Mouse (Mus musculus) neural tube, embryonic 12.5 days (tissue): ENCODE results near the gene Plcb2. TPM values are rescaled to one million over a fixed set of nuclear protein-coding genes. Genes with fewer than 3 reads are reported as not detected.

Source experiments
- ATAC-seq: fragments of 200-750 bp; cut with Nextera tagmentation; 2 replicates; pipeline ENCODE4 v1.8.0; 2017; ENCODE audit warnings: low read depth, mild to moderate bottlenecking, moderate TSS enrichment, moderate library complexity; ENCODE audit not compliant: low FRiP score
- H3K27ac ChIP-seq: fragments of 300-500 bp; sonication (generic); 2 replicates; pipeline ENCODE4 v1.5.1; 2016
- H3K27me3 ChIP-seq: fragments of 300-500 bp; sonication (generic); replicated peaks from 2 replicates; pipeline ENCODE4 v1.6.1; 2016; ENCODE audit warnings: mild to moderate bottlenecking
- H3K36me3 ChIP-seq: fragments of 300-500 bp; sonication (generic); 2 replicates; pipeline ENCODE4 v1.6.1; 2016; ENCODE audit warnings: mild to moderate bottlenecking
- H3K4me1 ChIP-seq: fragments of 300-500 bp; sonication (generic); 2 replicates; pipeline ENCODE4 v1.6.1; 2016
- H3K4me2 ChIP-seq: fragments of 300-500 bp; sonication (generic); replicated peaks from 2 replicates; pipeline ENCODE4 v1.6.1; 2016; ENCODE audit warnings: mild to moderate bottlenecking
- H3K4me3 ChIP-seq: fragments of 300-500 bp; sonication (generic); 2 replicates; pipeline ENCODE4 v1.5.1; 2016
- H3K9ac ChIP-seq: fragments of 300-500 bp; sonication (generic); 2 replicates; pipeline ENCODE4 v1.6.1; 2016; ENCODE audit warnings: mild to moderate bottlenecking
- H3K9me3 ChIP-seq: fragments of 300-500 bp; sonication (generic); 2 replicates; pipeline ENCODE4 v1.6.1; 2016; ENCODE audit warnings: mild to moderate bottlenecking
- WGBS: fragments of 180-500 bp; shearing (Covaris S2); methylation state at CpG from one replicate; pipeline ENCODE4 v1.1.7; 2016; 5-methylcytosine and 5-hydroxymethylcytosine counted together
- polyA plus RNA-seq: library from polyadenylated mRNA; unstranded; fragments of >200 nt; fragmentation: Nextera tagmentation; extraction: Ambion mirVana; gene quantifications from 2 replicates; pipeline ENCODE4 v1.2.1, GENCODE M21; 2016

Plcb2 gene
- polyA plus RNA-seq, 1 experiment from 2014 or later: 1.1 TPM

DNA sequence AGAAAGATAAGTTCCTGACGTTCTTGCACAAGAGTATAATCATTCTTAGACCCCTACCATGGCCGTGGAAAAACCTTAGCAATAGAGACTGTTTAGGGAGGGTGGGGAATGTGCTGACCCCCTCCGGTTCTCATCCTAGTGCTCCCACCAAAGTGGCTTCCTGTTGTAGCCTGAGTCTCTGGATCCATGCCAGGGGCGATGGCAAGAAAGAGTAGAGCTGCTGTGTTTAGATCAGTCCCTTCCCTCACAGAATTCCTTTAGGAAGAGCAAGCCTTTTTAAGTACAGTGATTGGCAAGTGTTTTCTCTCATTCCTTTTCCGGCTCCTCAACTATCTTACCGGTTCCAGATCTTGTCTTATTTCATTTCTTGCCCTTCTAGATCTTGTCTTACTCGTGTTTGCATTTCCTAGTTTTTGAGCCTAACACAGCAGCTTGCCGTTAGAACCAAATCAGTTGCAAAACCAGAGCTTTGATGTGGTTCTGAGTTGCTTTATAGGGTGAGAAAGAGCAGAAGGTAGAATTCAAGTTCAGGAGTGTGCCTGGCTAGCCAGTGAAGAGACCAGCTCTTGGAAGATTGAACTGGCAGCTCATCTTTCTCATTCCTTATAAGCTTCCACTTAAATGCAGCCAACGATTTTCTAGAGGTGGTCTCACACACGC, 19.2 kb upstream of the Plcb2 start:
- Histone ChIP-seq H3K27me3 (peaks cover 18% of the 10 kb centered on the region), H3K27ac (no peak overlapping the region), H3K9me3 (no peaks in the 10 kb centered on the region), H3K4me3 (peak overlapping the region; percentile 96), H3K4me1 (peaks cover 49% of the 10 kb centered on the region), H3K4me2 (peak overlapping the region; percentile 99), H3K36me3 (no peaks in the 10 kb centered on the region), H3K9ac (0 out of 2 replicates have a peak overlapping the region, but pooled peaks have one; percentile 9)
- ATAC-seq: no peak
- WGBS: 41% methylated on average over 10 of the region's 10 CpGs

DNA sequence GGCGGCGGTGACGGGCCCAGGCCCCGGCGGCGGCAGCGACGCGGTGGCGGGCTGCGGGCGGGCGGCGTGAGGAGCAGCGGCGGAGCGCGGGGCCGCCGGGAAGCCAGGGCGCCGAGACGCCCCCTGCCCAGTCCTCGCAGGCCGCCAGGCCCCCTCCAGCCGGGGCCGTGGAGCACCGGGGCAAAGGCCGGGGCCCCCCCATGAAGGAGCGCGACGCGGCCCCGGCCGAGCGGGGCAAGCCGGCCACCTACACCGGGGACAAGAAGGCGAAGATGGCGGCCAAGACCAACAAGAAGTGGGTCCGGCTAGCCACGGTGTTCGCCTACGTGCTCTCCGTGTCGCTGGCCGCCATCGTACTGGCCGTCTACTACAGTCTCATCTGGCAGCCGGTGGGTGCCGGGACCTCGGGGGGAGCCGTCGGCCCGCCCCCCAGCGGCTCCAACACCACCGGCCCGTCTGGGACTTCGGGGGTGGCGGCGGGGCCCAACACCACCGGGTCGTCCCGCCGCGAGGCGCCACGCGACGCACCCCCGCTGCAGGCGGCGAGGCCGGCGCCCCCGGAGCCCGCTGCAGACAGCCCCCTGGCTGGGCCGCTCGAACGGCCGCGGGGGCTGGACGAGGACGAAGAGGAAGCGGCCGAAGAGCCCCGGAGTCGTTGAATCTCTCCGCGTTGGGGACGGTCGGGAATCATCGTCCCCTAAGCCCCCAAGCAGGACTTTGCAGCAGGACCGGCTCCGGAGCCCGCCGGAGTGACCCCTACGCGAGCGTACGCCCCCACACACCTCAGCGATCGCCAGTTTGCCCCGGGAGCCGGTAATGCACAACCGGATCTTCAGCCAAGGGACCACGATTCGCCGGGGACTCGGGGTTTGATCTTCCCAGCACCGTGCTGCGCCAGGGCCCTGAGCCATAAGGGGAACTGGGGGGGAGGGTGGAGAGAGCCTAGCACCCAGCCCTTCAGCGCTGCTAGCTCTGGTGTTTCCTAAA, 18.0 kb upstream of the Plcb2 start:
- Histone ChIP-seq H3K9ac (peak overlapping the region; percentile 93), H3K4me1 (peaks cover 49% of the 10 kb centered on the region), H3K27ac (0 out of 2 replicates have a peak overlapping the region, but pooled peaks have one; percentile 59), H3K4me3 (peak overlapping the region; percentile 96), H3K4me2 (peak overlapping the region; percentile 99), H3K36me3 (no peaks in the 10 kb centered on the region), H3K9me3 (no peaks in the 10 kb centered on the region), H3K27me3 (peaks cover 24% of the 10 kb centered on the region)
- ATAC-seq: peak; percentile 63
- under 1% methylated on average over 112 of the region's 113 CpGs for WGBS

DNA sequence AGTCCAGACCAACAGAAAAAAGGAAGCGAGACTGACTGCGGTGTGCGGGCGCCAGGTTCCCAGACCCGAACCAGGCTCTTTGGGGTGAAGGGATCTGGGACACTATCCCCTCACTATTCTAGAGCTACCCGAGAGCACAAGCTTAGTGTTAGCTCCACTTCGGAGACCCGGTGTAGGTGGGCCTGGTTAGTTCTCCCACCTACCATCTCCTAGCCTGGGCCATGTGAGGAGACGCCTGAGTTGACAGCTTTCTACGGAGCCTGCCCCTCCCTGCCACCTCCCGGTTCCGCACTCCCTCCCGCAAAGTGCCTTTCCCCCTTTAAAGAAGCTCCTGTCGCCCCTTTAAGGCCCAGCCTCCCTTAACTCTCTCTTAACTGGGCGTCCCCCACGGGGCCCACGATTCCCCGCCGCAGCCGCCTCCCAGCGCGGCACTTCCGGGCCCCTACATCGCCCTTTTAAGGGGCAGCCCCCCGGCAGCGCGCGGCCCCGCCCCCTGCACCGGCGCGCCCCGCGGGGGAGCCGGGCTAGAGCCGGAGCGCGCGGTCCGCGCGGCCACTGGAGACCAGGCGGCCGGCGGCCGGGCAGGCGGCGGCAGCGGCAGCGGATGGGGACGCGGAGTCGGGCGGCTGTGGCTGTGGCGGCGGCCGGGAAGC, 17.1 kb upstream of the Plcb2 start, which contains the start of gene Inafm2:
Inafm2 (plus strand) TSS at position 527 of the 653 bp plus-strand sequence.
- 0 out of 2 replicates have a peak within 1 kb of the TSS, but pooled peaks have one; percentile 59 for H3K27ac ChIP-seq

DNA sequence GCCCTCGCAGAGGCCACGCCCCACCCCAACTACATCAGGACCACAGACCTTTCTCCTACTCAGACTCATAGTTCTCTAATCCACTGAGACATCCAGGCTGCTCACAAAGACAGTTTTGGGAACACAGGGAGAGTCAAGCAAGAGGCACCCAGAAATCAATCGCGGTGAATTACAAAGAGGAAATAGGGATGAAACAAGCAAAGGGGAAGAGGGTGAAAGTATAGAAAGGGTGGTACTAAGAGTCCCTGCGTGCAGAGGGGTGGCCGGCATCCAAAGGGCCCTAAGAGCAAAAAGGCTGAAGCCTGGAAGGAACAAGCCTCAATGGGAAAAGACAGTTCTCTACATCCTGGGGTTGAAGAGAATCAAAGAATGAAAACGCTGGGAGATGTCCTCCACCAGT, 16.4 kb upstream of the Plcb2 start:
- no peak overlapping the region for H3K9ac ChIP-seq
- peaks cover 40% of the 10 kb centered on the region for H3K4me1 ChIP-seq
- H3K4me2 ChIP-seq: peak overlapping the region; percentile 99; the same call in 1 of the 2 replicates
- peaks cover 24% of the 10 kb centered on the region for H3K27me3 ChIP-seq
- no peak overlapping the region for H3K4me3 ChIP-seq
- H3K27ac ChIP-seq: no peak overlapping the region
- H3K36me3 ChIP-seq: no peaks in the 10 kb centered on the region
- no peak for ATAC-seq
- 4% methylated on average over 7 of the region's 7 CpGs for WGBS
- H3K9me3 ChIP-seq: no peaks in the 10 kb centered on the region

More for the DNA sequence above, 17.1 kb upstream of the Plcb2 start, which contains the start of gene Inafm2:
- Histone ChIP-seq H3K27me3 (peaks cover 24% of the 10 kb centered on the region), H3K36me3 (no peaks in the 10 kb centered on the region), H3K9me3 (no peaks in the 10 kb centered on the region), H3K4me1 (peaks cover 47% of the 10 kb centered on the region), H3K4me2 (peak within 1 kb of the TSS; percentile 99), H3K4me3 (peak within 1 kb of the TSS; percentile 96), H3K9ac (peak within 1 kb of the TSS; percentile 93)
- WGBS: under 1% methylated on average over 46 of the region's 57 CpGs
- ATAC-seq: peak; percentile 86

DNA sequence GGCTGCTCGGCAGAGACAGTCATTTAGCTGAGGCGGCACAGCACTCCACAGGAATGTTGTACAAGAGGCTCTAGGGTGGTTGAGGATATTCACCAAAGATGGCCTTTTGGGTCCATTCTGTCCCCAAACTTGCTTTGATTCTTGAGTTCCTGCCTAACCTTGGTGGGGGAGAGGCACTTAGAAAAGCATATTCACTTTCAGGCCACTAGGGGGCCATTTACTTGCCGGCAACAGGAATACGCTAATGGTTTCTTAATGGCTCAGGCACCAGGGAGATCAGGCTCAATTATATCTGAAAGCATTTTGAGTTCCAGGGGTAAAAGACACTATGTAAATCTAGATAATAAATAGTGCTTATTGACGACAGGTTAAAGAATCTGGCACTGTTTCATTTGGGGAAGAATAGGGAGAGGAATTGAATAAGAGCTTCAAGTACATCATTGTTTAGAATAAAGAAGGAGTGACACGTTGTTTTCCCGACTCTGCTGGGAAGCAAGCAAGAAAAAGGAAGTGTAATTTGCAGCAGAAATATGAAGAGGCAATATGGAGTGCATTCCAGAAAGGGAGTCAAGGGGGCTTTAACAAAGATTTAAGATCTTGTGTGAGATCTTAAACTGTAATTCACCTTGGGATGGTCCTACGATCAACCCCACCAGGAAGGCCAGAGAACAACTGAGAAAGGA, 15.2 kb upstream of the Plcb2 start:
- H3K4me3 ChIP-seq: no peak overlapping the region
- H3K36me3 ChIP-seq: no peaks in the 10 kb centered on the region
- H3K27ac ChIP-seq: no peak overlapping the region
- H3K9me3 ChIP-seq: no peaks in the 10 kb centered on the region
- H3K9ac ChIP-seq: no peak overlapping the region
- no peak overlapping the region for H3K4me2 ChIP-seq
- H3K27me3 ChIP-seq: peaks cover 24% of the 10 kb centered on the region
- ATAC-seq: no peak
- H3K4me1 ChIP-seq: peaks cover 30% of the 10 kb centered on the region
- WGBS: 24% methylated on average over 8 of the region's 8 CpGs

DNA sequence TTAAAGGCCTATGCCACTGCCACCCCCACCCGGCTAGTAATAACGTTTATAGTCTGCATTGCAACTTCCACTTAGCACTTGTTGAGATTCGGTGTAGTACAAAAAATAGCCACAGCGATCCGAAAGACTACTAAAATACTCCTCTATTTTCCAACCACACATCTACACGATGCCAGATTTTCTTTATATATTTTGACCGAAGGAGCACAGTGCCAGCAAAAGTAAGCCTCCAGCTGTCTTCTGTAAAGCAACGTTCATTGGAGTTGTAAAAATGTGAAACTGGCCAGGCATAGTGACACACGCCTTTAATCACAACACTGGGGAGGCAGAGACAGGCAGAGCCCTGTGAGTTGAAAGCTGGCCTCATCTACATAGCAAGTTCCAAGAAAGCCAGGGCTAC, 12.9 kb upstream of the Plcb2 start:
- Histone ChIP-seq H3K27ac (no peak overlapping the region), H3K27me3 (peaks cover 22% of the 10 kb centered on the region), H3K9me3 (no peaks in the 10 kb centered on the region), H3K36me3 (no peaks in the 10 kb centered on the region), H3K9ac (no peak overlapping the region), H3K4me3 (no peak overlapping the region), H3K4me2 (no peak overlapping the region), H3K4me1 (peaks cover 8% of the 10 kb centered on the region; the same call in 1 of the 2 replicates)
- no peak for ATAC-seq
- WGBS: 76% methylated on average over 9 of the region's 9 CpGs

DNA sequence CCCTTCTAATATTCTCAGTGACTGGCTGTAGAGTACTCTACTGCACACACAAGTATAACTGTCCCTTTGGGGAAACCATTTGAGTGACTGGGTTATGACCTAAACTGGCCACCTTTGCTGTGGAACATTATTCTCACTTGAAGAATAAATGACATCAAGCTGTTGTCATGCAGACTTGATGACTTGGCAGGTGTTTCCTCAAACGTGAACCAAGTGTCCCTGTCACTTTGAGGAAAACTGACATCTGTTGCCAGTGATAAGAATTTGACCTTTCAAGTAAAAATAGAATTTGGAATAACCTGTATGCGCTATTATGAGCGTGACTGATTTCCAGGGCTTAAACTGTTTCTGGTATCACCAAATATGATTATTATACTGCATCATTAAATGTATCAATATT, 12.1 kb upstream of the Plcb2 start:
- 75% methylated on average over 3 of the region's 3 CpGs for WGBS
- Histone ChIP-seq H3K9ac (no peak overlapping the region), H3K4me2 (no peak overlapping the region), H3K36me3 (no peaks in the 10 kb centered on the region), H3K4me1 (peaks cover 6% of the 10 kb centered on the region; the same call in 1 of the 2 replicates), H3K27ac (no peak overlapping the region), H3K27me3 (peaks cover 22% of the 10 kb centered on the region), H3K9me3 (no peaks in the 10 kb centered on the region), H3K4me3 (no peak overlapping the region)
- ATAC-seq: no peak

DNA sequence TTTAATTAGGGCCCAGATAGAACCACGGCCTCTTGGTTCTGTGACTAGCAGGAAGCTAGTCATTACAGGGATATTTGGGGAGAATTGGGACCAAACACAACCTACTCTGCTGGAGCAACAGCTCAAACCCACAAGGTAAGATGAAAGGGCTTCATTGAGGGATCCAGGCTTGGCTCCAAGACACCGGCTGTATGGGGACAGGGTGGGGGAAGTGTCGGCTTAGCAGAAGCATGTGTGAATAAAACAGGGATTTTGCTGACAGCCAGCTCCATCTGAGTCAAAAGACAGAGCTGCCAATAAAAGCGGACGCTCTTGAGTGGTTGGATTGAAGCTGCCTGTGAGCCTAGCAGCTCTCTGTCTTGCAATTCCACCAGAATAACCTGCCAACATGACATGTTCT, 5.1 kb upstream of the Plcb2 start:
- 68% methylated on average over 5 of the region's 5 CpGs for WGBS
- no peaks in the 10 kb centered on the region for H3K9me3 ChIP-seq
- ATAC-seq: no peak
- H3K36me3 ChIP-seq: no peaks in the 10 kb centered on the region
- no peak overlapping the region for H3K4me3 ChIP-seq
- H3K4me2 ChIP-seq: no peak overlapping the region
- H3K4me1 ChIP-seq: peaks cover 4% of the 10 kb centered on the region
- H3K27me3 ChIP-seq: peaks cover 23% of the 10 kb centered on the region
- no peak overlapping the region for H3K27ac ChIP-seq
- H3K9ac ChIP-seq: no peak overlapping the region

DNA sequence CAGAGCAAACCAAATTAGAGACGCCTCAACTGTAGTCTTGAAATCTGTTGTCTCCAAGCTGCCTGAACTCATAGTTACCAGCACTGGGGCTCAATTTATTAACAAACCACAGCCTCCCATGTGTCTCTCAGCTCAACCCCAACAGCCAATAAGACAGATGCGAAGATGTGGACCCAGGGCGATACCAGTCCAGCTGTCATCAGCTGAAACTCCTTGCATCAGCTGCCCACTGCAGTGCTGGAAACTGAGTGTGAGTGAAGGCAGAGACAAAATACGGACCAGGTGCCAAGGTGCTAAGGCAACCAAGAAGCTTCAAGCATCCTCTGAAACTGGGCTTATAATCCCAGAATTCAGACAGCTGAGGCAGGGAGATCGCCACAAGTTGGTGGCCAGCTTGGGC, 3.7 kb upstream of the Plcb2 start:
- Histone ChIP-seq H3K4me3 (no peak overlapping the region), H3K27me3 (peaks cover 29% of the 10 kb centered on the region), H3K36me3 (no peaks in the 10 kb centered on the region), H3K4me1 (peaks cover 10% of the 10 kb centered on the region), H3K9ac (no peak overlapping the region), H3K4me2 (no peak overlapping the region), H3K27ac (no peak overlapping the region), H3K9me3 (no peaks in the 10 kb centered on the region)
- no peak for ATAC-seq
- 86% methylated on average over 5 of the region's 5 CpGs for WGBS

DNA sequence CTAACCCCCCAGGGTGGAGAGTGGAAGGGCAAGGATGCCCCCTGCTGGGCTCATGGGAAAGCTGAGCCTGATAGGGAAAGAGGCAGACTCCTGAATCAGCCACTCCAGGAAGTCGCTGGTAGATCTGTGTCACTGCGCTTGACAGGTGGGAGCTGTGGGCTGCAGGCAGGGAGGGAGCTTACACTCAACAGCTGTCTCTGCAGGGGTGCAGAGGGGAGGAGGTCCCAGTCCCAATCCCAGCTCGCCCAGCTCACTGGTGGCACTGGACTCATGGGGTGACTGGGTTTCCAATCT, 2.3 kb upstream of the Plcb2 start:
- Histone ChIP-seq H3K36me3 (no peaks in the 10 kb centered on the region), H3K27ac (no peak overlapping the region), H3K4me1 (peaks cover 10% of the 10 kb centered on the region), H3K4me2 (no peak overlapping the region), H3K9ac (no peak overlapping the region), H3K4me3 (no peak overlapping the region), H3K27me3 (peaks cover 32% of the 10 kb centered on the region), H3K9me3 (no peaks in the 10 kb centered on the region)
- WGBS: 13% methylated on average over 3 of the region's 3 CpGs
- no peak for ATAC-seq

DNA sequence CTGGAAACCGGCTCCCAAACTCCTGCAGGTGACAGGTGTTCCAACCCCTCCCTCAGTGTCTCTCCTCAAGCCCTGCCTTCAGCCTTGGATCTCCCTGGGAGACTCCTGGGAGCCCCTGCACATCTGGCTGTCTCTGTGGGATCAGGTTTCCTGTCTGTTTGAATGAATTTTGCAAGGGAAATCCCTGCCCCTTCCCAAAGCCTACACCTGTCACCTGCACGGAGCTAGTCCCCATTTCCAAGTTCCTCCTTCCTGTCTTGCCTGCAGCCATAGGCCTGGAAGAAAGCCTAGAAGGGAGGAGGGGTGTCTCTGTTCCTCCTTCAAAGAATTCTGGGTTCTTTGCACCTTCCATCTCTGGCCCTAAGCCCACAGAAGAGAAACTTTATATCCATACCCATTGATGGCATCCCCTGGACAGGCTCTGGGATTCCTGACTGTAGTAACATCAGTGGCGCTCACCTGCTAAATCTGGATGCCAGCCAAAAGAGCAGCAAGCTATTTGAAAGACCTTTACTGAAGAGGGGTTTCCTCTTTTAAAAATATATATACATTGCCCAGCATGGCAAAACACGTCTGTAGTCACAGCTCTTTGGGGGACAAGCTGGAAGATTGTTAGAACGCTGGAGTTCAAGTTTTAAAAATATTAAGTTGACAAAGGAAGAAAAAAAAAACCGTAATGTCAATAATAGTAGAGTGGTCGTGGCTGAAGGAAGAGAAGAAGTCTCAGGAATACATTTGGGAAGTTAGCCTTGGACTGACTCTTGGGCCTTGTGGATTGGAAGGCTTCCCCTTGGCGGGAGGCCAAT, 1.8 kb upstream of the Plcb2 start:
- Histone ChIP-seq H3K4me2 (no peak overlapping the region), H3K4me1 (peaks cover 10% of the 10 kb centered on the region), H3K4me3 (no peak overlapping the region), H3K27me3 (peaks cover 32% of the 10 kb centered on the region), H3K9ac (no peak overlapping the region), H3K27ac (no peak overlapping the region), H3K36me3 (no peaks in the 10 kb centered on the region), H3K9me3 (no peaks in the 10 kb centered on the region)
- no peak for ATAC-seq
- 30% methylated on average over 8 of the region's 8 CpGs for WGBS
